Mouse (Mus musculus) lung, embryonic 16.5 days (tissue): ENCODE results near the gene Haus4. TPM values are rescaled to one million over a fixed set of nuclear protein-coding genes. Genes with fewer than 3 reads are reported as not detected.

Source experiments
- ATAC-seq: fragments of 200-750 bp; cut with Nextera tagmentation; 2 replicates; pipeline ENCODE4 v1.8.0; 2017; ENCODE audit warnings: low read depth, mild to moderate bottlenecking, moderate library complexity
- H3K27ac ChIP-seq: fragments of 300-500 bp; sonication (generic); 2 replicates; pipeline ENCODE4 v1.5.1; 2014; ENCODE audit warnings: mild to moderate bottlenecking, control low read depth, low read length
- H3K27me3 ChIP-seq: fragments of 300-500 bp; sonication (generic); 2 replicates; pipeline ENCODE4 v1.6.1; 2014; ENCODE audit warnings: low read depth, low read length, mixed read lengths; ENCODE audit not compliant: control insufficient read depth, insufficient read depth
- H3K36me3 ChIP-seq: fragments of 300-500 bp; sonication (generic); 2 replicates; pipeline ENCODE4 v1.6.1; 2014; ENCODE audit warnings: low read length; ENCODE audit not compliant: control insufficient read depth, insufficient read depth
- H3K4me1 ChIP-seq: fragments of 300-500 bp; sonication (generic); replicated peaks from 2 replicates; pipeline ENCODE4 v1.6.1; 2014; ENCODE audit warnings: low read length, mixed read lengths; ENCODE audit not compliant: control insufficient read depth, insufficient read depth
- H3K4me2 ChIP-seq: fragments of 300-500 bp; sonication (generic); 2 replicates; pipeline ENCODE4 v1.6.1; 2014; ENCODE audit warnings: low read depth, low read length, control low read depth
- H3K4me3 ChIP-seq: fragments of 300-500 bp; sonication (generic); 2 replicates; pipeline ENCODE4 v1.5.1; 2014; ENCODE audit warnings: mild to moderate bottlenecking, low read length, control low read depth
- H3K9ac ChIP-seq: fragments of 300-500 bp; sonication (generic); 2 replicates; pipeline ENCODE4 v1.6.1; 2014; ENCODE audit warnings: low read length, control low read depth
- H3K9me3 ChIP-seq: fragments of 300-500 bp; sonication (generic); 2 replicates; pipeline ENCODE4 v1.6.1; 2016; ENCODE audit warnings: low read length; ENCODE audit not compliant: control insufficient read depth
- WGBS: fragments of 180-500 bp; shearing (Covaris S2); extraction: QIAGEN DNeasy Blood & Tissue Kit; methylation state at CpG from one replicate; pipeline ENCODE4 v1.1.7; 2014; 5-methylcytosine and 5-hydroxymethylcytosine counted together
- polyA plus RNA-seq: library from polyadenylated mRNA; unstranded; fragments of >200 nt; fragmentation: Nextera tagmentation; extraction: Ambion mirVana; gene quantifications from 2 replicates; pipeline ENCODE4 v1.2.1, GENCODE M21; 2015

Haus4 gene
- 52.3 and 57.1 TPM in 2 replicates for polyA plus RNA-seq

GRCm38 (mm10) chr14:54553975-54554769 lies at the start of gene Haus4:
Haus4 (minus strand) TSS chr14:54554616.
- Histone ChIP-seq H3K9ac (peak within 1 kb of the TSS; percentile 88), H3K9me3 (no peaks in the 10 kb centered on the region), H3K36me3 (peaks cover 12% of the 10 kb centered on the region), H3K27me3 (no peaks in the 10 kb centered on the region), H3K4me3 (peak within 1 kb of the TSS; percentile 72), H3K4me2 (peak within 1 kb of the TSS; percentile 97), H3K27ac (peak within 1 kb of the TSS; percentile 97), H3K4me1 (peaks cover 10% of the 10 kb centered on the region)
- WGBS, result under 1% methylated on average over 76 of the region's 76 CpGs
- ATAC-seq, result peak; percentile 96

GRCm38 (mm10) chr14:54603686-54604085 lies 49.3 kb upstream of the Haus4 start:
- Histone ChIP-seq H3K36me3 (0 out of 2 replicates have a peak, but pooled peaks cover 4% of the 10 kb centered on the region), H3K4me3 (peak overlapping the region; percentile 73), H3K27me3 (no peaks in the 10 kb centered on the region), H3K4me1 (peaks cover 11% of the 10 kb centered on the region), H3K9me3 (no peaks in the 10 kb centered on the region), H3K9ac (0 out of 2 replicates have a peak overlapping the region, but pooled peaks have one; percentile 37), H3K27ac (peak overlapping the region; percentile 80), H3K4me2 (peak overlapping the region; percentile 39)
- ATAC-seq, result no peak
- 79% methylated on average over 8 of the region's 8 CpGs for WGBS

- peak; percentile 99 for ATAC-seq
- H3K9ac ChIP-seq, result peak overlapping the region; percentile 81
These were observed 48.7 kb upstream of the Haus4 start for GRCm38 (mm10) chr14:54603038-54603654.

GRCm38 (mm10) chr14:54602613-54603012 lies 48.2 kb upstream of the Haus4 start:
- Histone ChIP-seq H3K9ac (peak overlapping the region; percentile 81), H3K4me3 (peak overlapping the region; percentile 73), H3K27me3 (no peaks in the 10 kb centered on the region), H3K36me3 (0 out of 2 replicates have a peak, but pooled peaks cover 4% of the 10 kb centered on the region), H3K9me3 (no peaks in the 10 kb centered on the region), H3K4me1 (peaks cover 11% of the 10 kb centered on the region), H3K4me2 (peak overlapping the region; percentile 39), H3K27ac (peak overlapping the region; percentile 93)
- no peak for ATAC-seq
- WGBS, result 24% methylated on average over 4 of the region's 4 CpGs

More at GRCm38 (mm10) chr14:54603038-54603654, 48.7 kb upstream of the Haus4 start:
- no peaks in the 10 kb centered on the region for H3K9me3 ChIP-seq
- peak overlapping the region; percentile 73 for H3K4me3 ChIP-seq
- H3K4me2 ChIP-seq, result peak overlapping the region; percentile 39
- 0 out of 2 replicates have a peak, but pooled peaks cover 4% of the 10 kb centered on the region for H3K36me3 ChIP-seq
- H3K27ac ChIP-seq, result peak overlapping the region; percentile 93
- no peaks in the 10 kb centered on the region for H3K27me3 ChIP-seq
- peaks cover 11% of the 10 kb centered on the region for H3K4me1 ChIP-seq
- WGBS, result 1% methylated on average over 46 of the region's 46 CpGs

GRCm38 (mm10) chr14:54601601-54602000 lies 47.2 kb upstream of the Haus4 start:
- Histone ChIP-seq H3K4me3 (no peak overlapping the region), H3K9ac (no peak overlapping the region), H3K27me3 (no peaks in the 10 kb centered on the region), H3K4me1 (peaks cover 11% of the 10 kb centered on the region), H3K9me3 (no peaks in the 10 kb centered on the region), H3K27ac (no peak overlapping the region), H3K36me3 (0 out of 2 replicates have a peak, but pooled peaks cover 6% of the 10 kb centered on the region), H3K4me2 (no peak overlapping the region)
- no peak for ATAC-seq
- WGBS, result 30% methylated on average over 2 of the region's 2 CpGs

- ATAC-seq, result no peak
- Histone ChIP-seq H3K27ac (no peak overlapping the region), H3K4me1 (peaks cover 4% of the 10 kb centered on the region; the same call in 1 of the 2 replicates), H3K4me3 (no peak overlapping the region), H3K9me3 (no peaks in the 10 kb centered on the region), H3K4me2 (no peak overlapping the region), H3K9ac (no peak overlapping the region), H3K36me3 (peaks cover 13% of the 10 kb centered on the region; the same call in 1 of the 2 replicates), H3K27me3 (no peaks in the 10 kb centered on the region)
- WGBS, result 73% methylated on average over 7 of the region's 7 CpGs
These were observed 42.7 kb upstream of the Haus4 start for GRCm38 (mm10) chr14:54597084-54597483.

GRCm38 (mm10) chr14:54594631-54595414 lies 40.4 kb upstream of the Haus4 start:
- 63% methylated on average over 28 of the region's 28 CpGs for WGBS
- Histone ChIP-seq H3K27me3 (no peaks in the 10 kb centered on the region), H3K27ac (no peak overlapping the region), H3K4me1 (peaks cover 4% of the 10 kb centered on the region; the same call in 1 of the 2 replicates), H3K36me3 (peaks cover 17% of the 10 kb centered on the region; the same call in 1 of the 2 replicates), H3K9ac (no peak overlapping the region), H3K9me3 (no peaks in the 10 kb centered on the region), H3K4me2 (no peak overlapping the region), H3K4me3 (no peak overlapping the region)
- ATAC-seq, result no peak

GRCm38 (mm10) chr14:54594055-54594454 lies 39.6 kb upstream of the Haus4 start:
- Histone ChIP-seq H3K4me3 (no peak overlapping the region), H3K4me2 (no peak overlapping the region)

More at GRCm38 (mm10) chr14:54594055-54594454, 39.6 kb upstream of the Haus4 start:
- Histone ChIP-seq H3K27ac (no peak overlapping the region), H3K9me3 (no peaks in the 10 kb centered on the region), H3K4me1 (peaks cover 4% of the 10 kb centered on the region; the same call in 1 of the 2 replicates), H3K36me3 (peaks cover 14% of the 10 kb centered on the region; the same call in 1 of the 2 replicates), H3K9ac (no peak overlapping the region), H3K27me3 (no peaks in the 10 kb centered on the region)
- ATAC-seq, result no peak
- WGBS, result 90% methylated on average over 3 of the region's 3 CpGs
